Mouse (Mus musculus): ENCODE measurements around the gene Myo7a. TPM values are rescaled to one million over a fixed set of nuclear protein-coding genes. Genes with fewer than 3 reads are reported as not detected.

Myo7a gene
- polyA plus RNA-seq, 1 experiment from 2014 or later: 20.1 TPM

GRCm38 (mm10) chr7:98048101-98048824 lies 71.1 kb downstream of the Myo7a start:
- Histone ChIP-seq H3K9me3 (ENCODE audit: control insufficient read depth, low read length) (no peaks in the 10 kb centered on the region), H3K27me3 (replicated peaks; ENCODE audit: control insufficient read depth, insufficient read depth, low read length) (no peaks in the 10 kb centered on the region), H3K36me3 (ENCODE audit: control insufficient read depth, insufficient read depth, low read length) (no peaks in the 10 kb centered on the region), H3K4me3 (ENCODE audit: low read depth, low read length) (no peak overlapping the region), H3K4me2 (no peak overlapping the region), H3K4me1 (replicated peaks; ENCODE audit: control insufficient read depth, insufficient read depth, low read length) (no peaks in the 10 kb centered on the region), H3K9ac (ENCODE audit: low read depth, low read length) (no peak overlapping the region), H3K27ac (ENCODE audit: low read depth, low read length) (no peak overlapping the region)
- DNase-seq (ENCODE audit: low spot score): no peak
- 56% methylated on average over 9 of the region's 9 CpGs for whole genome bisulfite sequencing
- no peak for ATAC-seq (replicated peaks; ENCODE audit: low FRiP score)

GRCm38 (mm10) chr7:98002617-98003016 lies 116.7 kb downstream of the Myo7a start:
- Histone ChIP-seq H3K4me1 (replicated peaks; ENCODE audit: control insufficient read depth, insufficient read depth, low read length) (no peaks in the 10 kb centered on the region), H3K9ac (ENCODE audit: low read depth, low read length) (no peak overlapping the region), H3K9me3 (ENCODE audit: control insufficient read depth, low read length) (no peaks in the 10 kb centered on the region), H3K27ac (ENCODE audit: low read depth, low read length) (no peak overlapping the region), H3K4me2 (no peak overlapping the region), H3K27me3 (replicated peaks; ENCODE audit: control insufficient read depth, insufficient read depth, low read length) (no peaks in the 10 kb centered on the region), H3K36me3 (ENCODE audit: control insufficient read depth, insufficient read depth, low read length) (no peaks in the 10 kb centered on the region), H3K4me3 (ENCODE audit: low read depth, low read length) (no peak overlapping the region)
- ATAC-seq (replicated peaks; ENCODE audit: low FRiP score) (no peak), DNase-seq (ENCODE audit: low spot score) (no peak)
- 71% methylated on average over 7 of the region's 7 CpGs for WGBS

Other genes with a start within 250 kb of the Myo7a start
- not detected in 2 replicates for gene Gdpd4, start 199.6 kb downstream of the Myo7a start, polyA plus RNA-seq (2014; fragmentation: Nextera tagmentation; extraction: Ambion mirVana)
- 0.62 and 0.70 TPM in 2 replicates for gene Omp, start 26.0 kb upstream of the Myo7a start, polyA plus RNA-seq (2014; fragmentation: Nextera tagmentation; extraction: Ambion mirVana)
- gene Capn5, start 58.8 kb upstream of the Myo7a start, polyA plus RNA-seq (2014; fragmentation: Nextera tagmentation; extraction: Ambion mirVana): 20.0 and 20.1 TPM in 2 replicates
- 0.09 TPM in 1 of 2 replicates, not detected in the other for gene B3gnt6, start 80.0 kb upstream of the Myo7a start, polyA plus RNA-seq (2014; fragmentation: Nextera tagmentation; extraction: Ambion mirVana)
- gene Acer3, start 201.7 kb upstream of the Myo7a start, polyA plus RNA-seq (2014; fragmentation: Nextera tagmentation; extraction: Ambion mirVana): 35.2 and 35.8 TPM in 2 replicates
- 4.3 and 4.8 TPM in 2 replicates for gene Tsku, start 241.8 kb upstream of the Myo7a start, polyA plus RNA-seq (2014; fragmentation: Nextera tagmentation; extraction: Ambion mirVana)

All from liver, embryonic 11.5 days (tissue).